Mouse (Mus musculus) E14TG2a.4 (cell line): ENCODE measurements at regions not wholly inside any gene's neighbourhood (a gene's known extent, or its start where the extent isn't known, plus 50 kb on each side); places are given as distances from the start of the nearest gene placed in this dataset.

Experiments used
- H3K27me3 ChIP-seq: 2 replicates; pipeline ENCODE4 v1.6.1; 2014; ENCODE audit warnings: low read length, control low read depth; ENCODE audit not compliant: insufficient read depth
- H3K36me3 ChIP-seq: 2 replicates; pipeline ENCODE4 v1.6.1; 2014; ENCODE audit warnings: low read length, control low read depth; ENCODE audit not compliant: insufficient read depth
- H3K4me1 ChIP-seq: replicated peaks from 2 replicates; pipeline ENCODE4 v1.6.1; 2014; ENCODE audit warnings: low read depth, low read length, control low read depth
- H3K4me3 ChIP-seq: replicated peaks from 2 replicates; pipeline ENCODE4 v1.5.1; 2014; ENCODE audit warnings: mild to moderate bottlenecking, low read length
- H3K9me3 ChIP-seq: 2 replicates; pipeline ENCODE4 v1.6.1; 2014; ENCODE audit warnings: low read length, control low read depth
- CTCF ChIP-seq: conservative IDR thresholded peaks from 2 replicates; pipeline ENCODE4 v1.5.1; 2014; ENCODE audit warnings: low read length
- NANOG ChIP-seq: IDR thresholded peaks from 2 replicates; pipeline ENCODE4 v1.6.1; 2014; ENCODE audit warnings: borderline replicate concordance, low read length, mixed read lengths
- POU5F1 ChIP-seq: IDR thresholded peaks from 2 replicates; pipeline ENCODE4 v1.6.1; 2014; ENCODE audit warnings: low read length, borderline replicate concordance

DNA sequence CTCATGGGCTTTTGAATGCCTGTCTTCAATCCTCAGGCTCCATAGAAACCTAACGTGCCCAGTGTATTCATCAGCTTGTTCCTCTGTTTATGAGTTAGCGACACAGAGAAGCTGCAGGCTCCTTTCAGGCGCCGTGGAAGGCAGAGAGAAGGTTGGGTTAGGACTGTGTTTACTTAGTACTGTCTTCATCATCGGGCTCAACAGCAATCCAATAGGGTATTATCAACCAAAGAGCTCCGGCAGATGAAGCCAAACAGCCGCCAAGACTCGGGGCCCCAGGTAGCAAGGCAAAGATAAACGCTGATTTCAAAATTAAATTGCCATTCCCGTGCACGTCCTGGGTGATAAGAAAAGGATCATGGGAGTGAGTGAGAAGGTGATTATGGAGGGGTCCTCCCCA, 50.5 kb upstream of the Mc3r start:
- Histone ChIP-seq H3K4me3 (no peak overlapping the region), H3K9me3 (no peaks in the 10 kb centered on the region), H3K4me1 (no peaks in the 10 kb centered on the region; the same call in 1 of the 2 replicates), H3K36me3 (no peaks in the 10 kb centered on the region), H3K27me3 (peaks cover 3% of the 10 kb centered on the region; the same call in 1 of the 2 replicates)
- no peak for TF ChIP-seq NANOG
- no peak for TF ChIP-seq CTCF
- TF ChIP-seq POU5F1: no peak
